15 mouse cellular contexts compared by ENCODE assay signal in the genomic region with DNA sequence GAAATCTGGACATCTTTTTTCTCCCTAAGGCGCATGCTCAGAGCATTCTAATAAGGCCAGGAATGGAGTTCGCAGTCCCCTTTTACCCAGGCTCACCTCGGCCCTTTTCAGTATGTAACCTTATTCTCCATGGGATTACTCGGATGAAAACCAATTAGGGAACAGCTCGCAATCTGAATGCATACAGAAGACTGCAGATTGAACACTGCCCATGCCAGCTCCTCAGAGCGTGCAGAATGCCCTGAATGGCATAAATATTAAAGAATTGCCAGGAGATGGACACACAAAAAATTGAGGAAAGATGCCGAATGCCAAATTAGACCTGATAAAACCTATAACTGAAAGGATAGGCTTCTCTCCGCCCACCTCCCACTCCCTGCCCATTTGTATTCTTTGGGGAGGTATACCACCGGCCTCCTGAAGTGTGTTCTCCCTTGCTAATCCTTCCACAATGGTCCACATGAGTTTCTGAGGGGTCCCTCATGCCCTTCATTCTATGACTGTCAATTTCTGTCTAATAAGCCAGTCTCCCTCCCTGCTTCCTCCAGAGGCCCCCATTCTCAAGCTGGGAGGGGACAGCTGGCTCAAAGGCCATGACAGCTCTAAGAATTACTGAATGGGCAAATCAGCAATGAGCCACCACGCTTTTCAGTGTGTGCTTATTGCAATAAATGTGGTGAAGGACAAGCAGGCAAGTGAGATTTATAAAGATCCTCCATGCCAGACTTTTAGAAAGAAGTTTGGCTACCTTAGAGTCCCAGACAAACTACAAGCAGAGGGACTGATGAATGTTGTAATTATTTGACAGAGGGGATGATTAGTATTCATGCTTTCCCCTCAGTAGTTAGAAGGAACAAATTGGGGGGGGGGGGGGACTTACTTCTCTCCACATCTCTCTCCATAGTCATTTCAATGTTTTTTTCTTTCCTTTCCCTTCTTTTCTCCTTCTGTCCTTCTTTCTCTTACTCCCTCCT.
DNase-seq lines count a peak whose midpoint lies in the region; ATAC-seq lines count a peak whose summit lies in the region.
"Had no signal": no experiment of that assay in that cellular context is flagged by ENCODE, and none has a peak within 500 bp of the region (broad histone marks: within the 10 kb centered on the region; RNA-seq: fewer than 3 reads in every experiment).

No protein-coding gene starts in this region.

- no peaks in the 10 kb centered on the region for H3K27me3 ChIP-seq in neural tube, embryonic 13.5 days
- no peaks in the 10 kb centered on the region for H3K27me3 ChIP-seq in hindbrain, embryonic 10.5 days (ENCODE audit: insufficient read depth, poor library complexity, severe bottlenecking)
- H3K27me3 ChIP-seq in midbrain, embryonic 11.5 days (ENCODE audit: control insufficient read depth, insufficient read depth, low read length) = no peaks in the 10 kb centered on the region
- H3K27me3 ChIP-seq: kidney, embryonic 15.5 days; liver, embryonic 12.5 days; lung, embryonic 15.5 days had no signal

- 34% methylated on average over 10 of the region's 10 CpGs for whole genome bisulfite sequencing in neural tube, embryonic 13.5 days
- 36% methylated on average over 10 of the region's 10 CpGs for WGBS in hindbrain, embryonic 10.5 days
- WGBS in midbrain, embryonic 11.5 days = 18% methylated on average over 10 of the region's 10 CpGs

- H3K36me3 ChIP-seq in neural tube, embryonic 13.5 days = no peaks in the 10 kb centered on the region
- H3K36me3 ChIP-seq in hindbrain, embryonic 10.5 days = no peaks in the 10 kb centered on the region
- H3K36me3 ChIP-seq in midbrain, embryonic 11.5 days (ENCODE audit: control insufficient read depth, insufficient read depth, low read length) = no peaks in the 10 kb centered on the region
- H3K36me3 ChIP-seq: kidney, embryonic 15.5 days; liver, embryonic 12.5 days; lung, embryonic 15.5 days had no signal

- no peak overlapping the region for H3K9ac ChIP-seq in neural tube, embryonic 13.5 days
- no peak overlapping the region for H3K9ac ChIP-seq in midbrain, embryonic 11.5 days (ENCODE audit: low read length)
- H3K9ac ChIP-seq: kidney, embryonic 15.5 days; liver, embryonic 12.5 days; lung, embryonic 15.5 days had no signal

- no peak for ATAC-seq in neural tube, embryonic 13.5 days (ENCODE audit: low read depth)
- peak; percentile 93 for ATAC-seq in midbrain, embryonic 11.5 days (ENCODE audit: low FRiP score)
- ATAC-seq: liver, embryonic 12.5 days had no signal

- H3K4me2 ChIP-seq in neural tube, embryonic 13.5 days = no peak overlapping the region
- H3K4me2 ChIP-seq in midbrain, embryonic 11.5 days = peak overlapping the region; percentile 23
- H3K4me2 ChIP-seq: kidney, embryonic 15.5 days; liver, embryonic 12.5 days; lung, embryonic 15.5 days had no signal

- no peak for DNase-seq in neural tube, embryonic 10.5 days (ENCODE audit: extremely low spot score, low spot score)
- DNase-seq in hindbrain, embryonic 10.5 days (ENCODE audit: low spot score) = peak; percentile 40
- peak; percentile 94 for DNase-seq in midbrain, embryonic 11.5 days (ENCODE audit: low spot score, missing footprints)
- no peak for DNase-seq in thymus, postnatal 0 days (ENCODE audit: low spot score)
- no peak for DNase-seq in adrenal gland, adult 8-10 months
- no peak for DNase-seq in thymus, postnatal 36 days
- DNase-seq: adrenal gland, postnatal 25 days; cerebellum, postnatal 14 days; heart, adult 2 months; right cerebral cortex, postnatal 14 days had no signal

- no peak overlapping the region for H3K4me3 ChIP-seq in neural tube, embryonic 13.5 days
- H3K4me3 ChIP-seq in hindbrain, embryonic 10.5 days = no peak overlapping the region
- H3K4me3 ChIP-seq in midbrain, embryonic 11.5 days (ENCODE audit: low read depth, low read length) = no peak overlapping the region
- H3K4me3 ChIP-seq: heart, adult 2 months; kidney, embryonic 15.5 days; liver, embryonic 12.5 days; lung, embryonic 15.5 days; myocyte had no signal

- H3K9me3 ChIP-seq in neural tube, embryonic 13.5 days = no peaks in the 10 kb centered on the region
- no peaks in the 10 kb centered on the region for H3K9me3 ChIP-seq in hindbrain, embryonic 10.5 days
- H3K9me3 ChIP-seq in midbrain, embryonic 11.5 days (ENCODE audit: control insufficient read depth, low read length) = no peaks in the 10 kb centered on the region
- H3K9me3 ChIP-seq: kidney, embryonic 15.5 days; liver, embryonic 12.5 days; lung, embryonic 15.5 days had no signal

- 0 out of 2 replicates have a peak overlapping the region, but pooled peaks have one; percentile 2 for H3K27ac ChIP-seq in neural tube, embryonic 13.5 days (replicated peaks)
- peak overlapping the region; percentile 64 for H3K27ac ChIP-seq in hindbrain, embryonic 10.5 days
- peak overlapping the region; percentile 68 for H3K27ac ChIP-seq in midbrain, embryonic 11.5 days (ENCODE audit: low read depth, low read length)
- H3K27ac ChIP-seq: heart, adult 2 months; kidney, embryonic 15.5 days; liver, embryonic 12.5 days; lung, embryonic 15.5 days had no signal

- H3K4me1 ChIP-seq in neural tube, embryonic 13.5 days (replicated peaks) = peaks cover 43% of the 10 kb centered on the region
- H3K4me1 ChIP-seq in hindbrain, embryonic 10.5 days (replicated peaks) = peaks cover 55% of the 10 kb centered on the region
- H3K4me1 ChIP-seq in midbrain, embryonic 11.5 days (ENCODE audit: control insufficient read depth, insufficient read depth, low read length) = peaks cover 32% of the 10 kb centered on the region
- H3K4me1 ChIP-seq: liver, embryonic 12.5 days had no signal

Comparison
In these comparisons a context has a peak if more than half of its experiments do, and no peak if none do; other contexts are left out.
1. H3K27ac ChIP-seq: peak in every context shown above with its lines; median percentile 68 in midbrain, embryonic 11.5 days; 64 in hindbrain, embryonic 10.5 days; 2 in neural tube, embryonic 13.5 days.
2. DNase-seq: peak in hindbrain, embryonic 10.5 days (single experiment) and midbrain, embryonic 11.5 days (single experiment); none in neural tube, embryonic 10.5 days (single experiment), thymus, postnatal 0 days (single experiment), adrenal gland, adult 8-10 months (single experiment) and thymus, postnatal 36 days (0 of 2).